Mouse (Mus musculus): ENCODE results near the gene Olfr1532-ps1. TPM values are rescaled to one million over a fixed set of nuclear protein-coding genes. Genes with fewer than 3 reads are reported as not detected.
"Not testable (repeated sequence)": the region's sequence is repeated elsewhere in the genome, so short reads cannot be mapped to it uniquely, and the experiment has no call there.

Olfr1532-ps1 gene
- total RNA-seq (2014; fragmentation: Nextera tagmentation), result not detected in 2 replicates
- not detected in 2 replicates for total RNA-seq (2017)

DNA sequence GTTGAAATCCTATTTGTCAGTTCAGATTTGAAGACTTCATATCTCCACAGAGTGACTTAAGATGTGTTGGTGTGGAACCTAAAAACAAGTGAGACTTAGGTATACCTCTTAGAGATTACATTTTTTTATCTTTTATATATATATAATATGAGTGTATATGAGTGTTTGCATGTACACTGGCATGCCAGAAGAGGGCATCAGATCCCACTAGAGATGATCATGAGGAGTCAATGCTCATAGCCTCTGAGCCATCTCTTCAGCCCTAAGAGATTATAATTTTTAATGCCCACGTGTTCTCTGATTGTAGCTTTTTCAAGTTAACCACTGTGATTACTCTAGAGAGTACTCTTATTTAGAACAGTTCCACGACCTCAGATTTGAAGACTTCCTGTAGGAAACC lies at the start of gene Olfr1532-ps1:
Olfr1532-ps1 (plus strand) TSS at position 326 of the 400 bp plus-strand sequence.
- ATAC-seq (replicated peaks; ENCODE audit: poor library complexity, severe bottlenecking), result no peak

DNA sequence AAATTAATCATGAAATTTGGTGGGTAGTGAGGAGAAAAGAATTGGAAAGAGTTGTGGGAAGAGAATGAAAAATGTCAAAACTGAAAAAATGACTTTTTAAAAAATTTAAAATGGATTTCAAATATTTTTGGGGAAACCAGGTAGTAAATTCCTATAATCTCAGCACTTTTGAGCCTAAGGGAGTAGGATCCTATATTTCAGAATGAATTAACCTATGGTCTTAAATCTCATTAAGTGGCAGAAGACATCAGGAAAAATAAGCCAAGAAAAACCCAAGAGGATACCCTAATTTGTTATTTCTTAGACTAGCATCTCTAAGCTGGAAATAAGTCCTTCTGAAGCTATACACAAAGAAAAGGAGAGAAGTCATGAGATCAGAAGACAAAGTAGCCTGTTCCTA lies 44.9 kb upstream of the Olfr1532-ps1 start, which contains the start of gene Olfr704:
Olfr704 (plus strand) TSS at position 301 of the 400 bp plus-strand sequence.
- ATAC-seq (replicated peaks; ENCODE audit: poor library complexity, severe bottlenecking), result no peak

DNA sequence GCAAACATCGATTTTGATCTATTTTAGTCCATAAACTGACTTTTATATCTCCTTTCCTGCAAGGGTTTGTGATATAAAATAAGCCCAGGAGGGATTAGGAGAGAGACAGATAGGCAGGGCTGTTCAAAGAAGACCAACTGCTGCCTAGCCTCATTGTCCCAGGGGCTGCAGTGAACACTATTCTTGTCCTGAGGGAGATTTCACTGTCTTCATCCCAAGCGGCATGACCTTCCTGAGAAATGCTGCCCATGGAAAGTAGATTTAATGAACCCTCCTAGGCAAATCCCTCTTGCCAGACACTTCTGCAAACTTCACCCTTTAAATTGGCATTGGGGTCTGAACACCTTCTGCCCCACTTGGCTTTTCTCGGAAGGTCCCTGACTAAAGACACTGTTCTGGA lies 31.0 kb upstream of the Olfr1532-ps1 start, which contains the start of gene Olfr705:
Olfr705 (minus strand) TSS at position 101 of the 400 bp plus-strand sequence.
- ATAC-seq (replicated peaks; ENCODE audit: poor library complexity, severe bottlenecking), result no peak

DNA sequence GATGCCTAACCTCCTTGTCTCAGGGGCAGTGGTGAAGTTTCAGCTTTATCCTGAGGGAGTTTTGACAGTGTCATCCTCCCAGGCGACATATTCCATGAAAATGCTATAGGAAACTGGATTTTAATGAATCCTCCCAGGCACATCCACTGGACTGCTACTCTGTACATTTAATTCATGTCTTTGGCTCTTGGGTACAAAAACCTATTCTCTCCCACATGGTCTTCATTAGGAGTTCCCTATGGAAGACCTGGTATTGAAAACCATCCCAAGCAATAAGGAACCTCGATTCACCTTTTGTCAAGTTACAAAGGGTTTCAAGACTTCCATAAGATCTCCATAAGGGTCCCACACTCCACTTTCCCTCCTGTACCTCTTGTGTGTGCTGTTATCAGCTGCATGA lies 19.7 kb upstream of the Olfr1532-ps1 start, which contains the start of gene Olfr706:
Olfr706 (minus strand) TSS at position 101 of the 400 bp plus-strand sequence.
- ATAC-seq (replicated peaks; ENCODE audit: poor library complexity, severe bottlenecking), result no peak

DNA sequence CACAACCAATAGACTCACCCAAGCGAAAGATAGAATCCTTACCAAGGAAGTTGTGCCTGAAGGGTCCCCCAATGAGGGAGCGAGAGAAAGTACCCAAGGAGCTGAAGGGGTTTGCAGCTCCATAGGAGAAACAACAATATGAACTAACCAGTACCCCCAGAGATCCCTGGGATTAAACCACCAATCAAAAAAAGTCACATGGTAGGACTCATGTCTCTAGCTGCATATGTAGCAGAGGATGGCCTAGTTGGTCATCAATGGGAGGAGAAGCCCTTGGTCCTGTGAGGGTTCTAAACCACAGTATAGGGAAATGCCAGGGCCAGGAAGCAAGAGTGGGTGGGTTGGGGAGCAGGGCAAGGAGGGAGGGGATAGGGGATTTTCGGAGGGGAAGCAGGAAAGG lies 6.7 kb upstream of the Olfr1532-ps1 start, which contains the start of gene Olfr707:
Olfr707 (minus strand) TSS at position 101 of the 400 bp plus-strand sequence.
- not testable (repeated sequence) for ATAC-seq (replicated peaks; ENCODE audit: poor library complexity, severe bottlenecking)

DNA sequence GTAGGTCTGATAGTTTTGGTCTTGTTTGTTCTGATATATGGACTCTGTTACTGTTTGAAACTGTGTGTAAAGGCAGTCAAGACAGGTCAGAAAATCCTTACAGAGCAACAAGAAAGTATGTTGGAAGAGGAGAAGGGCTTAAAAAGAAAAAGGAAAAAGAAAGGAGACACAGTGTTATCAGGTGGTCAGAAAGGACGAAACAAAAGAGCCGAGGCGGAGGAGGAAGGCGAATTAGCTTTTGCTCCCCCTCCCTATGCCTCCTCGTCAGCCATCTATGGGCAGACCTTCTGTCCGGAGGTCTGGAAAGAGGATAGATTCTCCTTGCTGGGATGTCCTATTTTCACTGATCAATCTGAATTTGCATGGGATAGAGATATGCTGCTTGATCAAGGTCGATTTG lies 13.2 kb downstream of the Olfr1532-ps1 start:
- not testable (repeated sequence) for ATAC-seq (replicated peaks; ENCODE audit: poor library complexity, severe bottlenecking)

DNA sequence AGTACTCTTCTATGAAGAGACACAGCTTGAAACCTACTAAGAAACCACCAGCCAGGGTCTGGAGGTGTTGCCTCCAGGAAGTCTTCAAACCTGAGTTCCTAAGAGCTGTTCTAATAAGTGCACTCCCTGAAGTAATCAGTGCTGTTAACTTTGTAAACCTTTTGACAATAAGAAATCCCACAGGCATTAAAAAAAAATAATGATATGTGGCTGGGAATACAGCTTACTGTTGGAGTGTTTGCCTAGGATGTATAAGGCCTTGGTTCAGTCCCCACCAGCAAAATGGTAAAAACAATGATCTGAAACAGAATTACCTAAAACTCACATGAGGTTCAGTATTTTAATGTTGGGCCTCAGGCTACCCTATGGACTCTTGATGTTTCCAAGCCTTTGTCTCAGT lies 24.3 kb downstream of the Olfr1532-ps1 start, which contains the start of gene Olfr709-ps1:
Olfr709-ps1 (minus strand) TSS at position 101 of the 400 bp plus-strand sequence.
- no peak for ATAC-seq (replicated peaks; ENCODE audit: poor library complexity, severe bottlenecking)

DNA sequence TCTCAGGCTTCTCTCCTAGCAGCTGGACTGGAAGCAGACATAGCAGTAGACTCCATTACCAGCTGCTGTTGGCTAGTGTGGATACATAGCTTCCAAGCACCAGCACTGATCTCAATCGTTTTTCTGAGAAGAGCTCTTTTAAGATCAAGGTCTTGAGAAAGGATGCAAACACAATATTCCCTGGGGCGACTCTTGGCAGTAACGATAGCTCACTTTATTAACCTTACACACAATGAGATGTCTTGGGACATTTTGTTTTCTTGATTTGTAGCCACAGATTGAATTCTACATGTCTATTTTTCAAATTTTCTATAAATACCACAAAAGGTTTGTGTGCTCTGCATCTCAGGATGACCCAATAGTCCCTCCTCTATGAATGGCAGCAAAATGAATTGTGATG lies 40.4 kb downstream of the Olfr1532-ps1 start, which contains the start of gene Olfr710:
Olfr710 (minus strand) TSS at position 101 of the 400 bp plus-strand sequence.
- no peak for ATAC-seq (replicated peaks; ENCODE audit: poor library complexity, severe bottlenecking)

DNA sequence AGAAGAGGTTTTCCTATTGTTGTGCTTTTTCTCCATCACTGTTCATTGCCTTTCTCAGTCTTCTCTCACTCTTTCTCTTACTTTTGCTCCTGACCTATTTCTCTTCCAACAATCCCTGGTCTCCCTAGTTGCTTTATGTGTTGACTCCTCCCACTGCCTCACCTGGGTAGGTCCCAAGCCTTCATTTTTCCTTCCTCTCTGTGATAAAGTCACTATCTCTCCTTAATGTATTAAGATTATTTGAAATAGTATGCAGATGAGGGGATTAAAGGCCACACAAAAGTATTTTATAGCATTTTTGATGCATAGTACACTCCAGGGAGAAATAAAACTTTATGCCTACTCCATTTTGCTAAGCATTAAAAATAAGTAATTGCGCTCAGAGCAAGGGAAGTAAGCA lies 56.0 kb downstream of the Olfr1532-ps1 start, which contains the start of gene Olfr6:
Olfr6 (minus strand) TSS at position 101 of the 400 bp plus-strand sequence.
- no peak for ATAC-seq (replicated peaks; ENCODE audit: poor library complexity, severe bottlenecking)

Other genes with a start within 250 kb of the Olfr1532-ps1 start
- gene Olfr693, start 227.4 kb upstream of the Olfr1532-ps1 start, total RNA-seq (2014; fragmentation: Nextera tagmentation), result not detected in 2 replicates
- gene Olfr693, start 227.4 kb upstream of the Olfr1532-ps1 start, total RNA-seq (2017), result not detected in 2 replicates
- not detected in 2 replicates for gene Olfr694, start 216.2 kb upstream of the Olfr1532-ps1 start, total RNA-seq (2014; fragmentation: Nextera tagmentation)
- gene Olfr694, start 216.2 kb upstream of the Olfr1532-ps1 start, total RNA-seq (2017), result not detected in 2 replicates
- gene Olfr695, start 191.6 kb upstream of the Olfr1532-ps1 start, total RNA-seq (2014; fragmentation: Nextera tagmentation), result not detected in 2 replicates
- 0.36 TPM in 1 of 2 replicates, not detected in the other for gene Olfr695, start 191.6 kb upstream of the Olfr1532-ps1 start, total RNA-seq (2017)
- not detected in 2 replicates for gene Olfr697, start 165.6 kb upstream of the Olfr1532-ps1 start, total RNA-seq (2014; fragmentation: Nextera tagmentation)
- not detected in 2 replicates for gene Olfr697, start 165.6 kb upstream of the Olfr1532-ps1 start, total RNA-seq (2017)
- gene Olfr698, start 152.6 kb upstream of the Olfr1532-ps1 start, total RNA-seq (2014; fragmentation: Nextera tagmentation), result not detected in 2 replicates
- gene Olfr698, start 152.6 kb upstream of the Olfr1532-ps1 start, total RNA-seq (2017), result not detected in 2 replicates
- not detected in 2 replicates for gene Olfr699, start 114.8 kb upstream of the Olfr1532-ps1 start, total RNA-seq (2014; fragmentation: Nextera tagmentation)
- gene Olfr699, start 114.8 kb upstream of the Olfr1532-ps1 start, total RNA-seq (2017), result not detected in 2 replicates
- not detected in 2 replicates for gene Olfr700, start 99.2 kb upstream of the Olfr1532-ps1 start, total RNA-seq (2014; fragmentation: Nextera tagmentation)
- gene Olfr700, start 99.2 kb upstream of the Olfr1532-ps1 start, total RNA-seq (2017), result not detected in 2 replicates
- not detected in 2 replicates for gene Olfr701, start 93.9 kb upstream of the Olfr1532-ps1 start, total RNA-seq (2014; fragmentation: Nextera tagmentation)
- not detected in 2 replicates for gene Olfr701, start 93.9 kb upstream of the Olfr1532-ps1 start, total RNA-seq (2017)
- not detected in 2 replicates for gene Olfr702, start 74.1 kb upstream of the Olfr1532-ps1 start, total RNA-seq (2014; fragmentation: Nextera tagmentation)
- not detected in 2 replicates for gene Olfr702, start 74.1 kb upstream of the Olfr1532-ps1 start, total RNA-seq (2017)
- not detected in 2 replicates for gene Olfr703, start 64.6 kb upstream of the Olfr1532-ps1 start, total RNA-seq (2014; fragmentation: Nextera tagmentation)
- gene Olfr703, start 64.6 kb upstream of the Olfr1532-ps1 start, total RNA-seq (2017), result not detected in 2 replicates
- not detected in 2 replicates for gene Olfr704, start 44.8 kb upstream of the Olfr1532-ps1 start, total RNA-seq (2014; fragmentation: Nextera tagmentation)
- gene Olfr704, start 44.8 kb upstream of the Olfr1532-ps1 start, total RNA-seq (2017), result not detected in 2 replicates
- not detected in 2 replicates for gene Olfr705, start 31.1 kb upstream of the Olfr1532-ps1 start, total RNA-seq (2014; fragmentation: Nextera tagmentation)
- gene Olfr705, start 31.1 kb upstream of the Olfr1532-ps1 start, total RNA-seq (2017), result not detected in 2 replicates
- gene Olfr706, start 19.8 kb upstream of the Olfr1532-ps1 start, total RNA-seq (2014; fragmentation: Nextera tagmentation), result not detected in 2 replicates
- gene Olfr706, start 19.8 kb upstream of the Olfr1532-ps1 start, total RNA-seq (2017), result not detected in 2 replicates
- gene Olfr707, start 6.8 kb upstream of the Olfr1532-ps1 start, total RNA-seq (2014; fragmentation: Nextera tagmentation), result not detected in 2 replicates
- not detected in 2 replicates for gene Olfr707, start 6.8 kb upstream of the Olfr1532-ps1 start, total RNA-seq (2017)
- not detected in 2 replicates for gene Olfr709-ps1, start 24.2 kb downstream of the Olfr1532-ps1 start, total RNA-seq (2014; fragmentation: Nextera tagmentation)
- gene Olfr709-ps1, start 24.2 kb downstream of the Olfr1532-ps1 start, total RNA-seq (2017), result not detected in 2 replicates
- not detected in 2 replicates for gene Olfr710, start 40.3 kb downstream of the Olfr1532-ps1 start, total RNA-seq (2014; fragmentation: Nextera tagmentation)
- gene Olfr710, start 40.3 kb downstream of the Olfr1532-ps1 start, total RNA-seq (2017), result not detected in 2 replicates
- gene Olfr6, start 55.9 kb downstream of the Olfr1532-ps1 start, total RNA-seq (2014; fragmentation: Nextera tagmentation), result not detected in 2 replicates
- gene Olfr6, start 55.9 kb downstream of the Olfr1532-ps1 start, total RNA-seq (2017), result not detected in 2 replicates
- not detected in 2 replicates for gene Olfr711, start 67.5 kb downstream of the Olfr1532-ps1 start, total RNA-seq (2014; fragmentation: Nextera tagmentation)
- not detected in 2 replicates for gene Olfr711, start 67.5 kb downstream of the Olfr1532-ps1 start, total RNA-seq (2017)
- gene Olfr2, start 98.1 kb downstream of the Olfr1532-ps1 start, total RNA-seq (2014; fragmentation: Nextera tagmentation), result not detected in 2 replicates
- not detected in 2 replicates for gene Olfr2, start 98.1 kb downstream of the Olfr1532-ps1 start, total RNA-seq (2017)
- not detected in 2 replicates for gene Olfr713, start 123.2 kb downstream of the Olfr1532-ps1 start, total RNA-seq (2014; fragmentation: Nextera tagmentation)
- gene Olfr713, start 123.2 kb downstream of the Olfr1532-ps1 start, total RNA-seq (2017), result not detected in 2 replicates
- gene Olfr714, start 163.0 kb downstream of the Olfr1532-ps1 start, total RNA-seq (2014; fragmentation: Nextera tagmentation), result not detected in 2 replicates
- not detected in 2 replicates for gene Olfr714, start 163.0 kb downstream of the Olfr1532-ps1 start, total RNA-seq (2017)
- not detected in 2 replicates for gene Olfr17, start 185.2 kb downstream of the Olfr1532-ps1 start, total RNA-seq (2014; fragmentation: Nextera tagmentation)
- gene Olfr17, start 185.2 kb downstream of the Olfr1532-ps1 start, total RNA-seq (2017), result not detected in 2 replicates
- gene Olfr715b, start 202.4 kb downstream of the Olfr1532-ps1 start, total RNA-seq (2014; fragmentation: Nextera tagmentation), result not detected in 2 replicates
- gene Olfr715b, start 202.4 kb downstream of the Olfr1532-ps1 start, total RNA-seq (2017), result not detected in 2 replicates
- gene Olfr715, start 223.1 kb downstream of the Olfr1532-ps1 start, total RNA-seq (2014; fragmentation: Nextera tagmentation), result not detected in 2 replicates
- gene Olfr715, start 223.1 kb downstream of the Olfr1532-ps1 start, total RNA-seq (2017), result not detected in 2 replicates
- gene Olfr716, start 230.3 kb downstream of the Olfr1532-ps1 start, total RNA-seq (2014; fragmentation: Nextera tagmentation), result not detected in 2 replicates
- gene Olfr716, start 230.3 kb downstream of the Olfr1532-ps1 start, total RNA-seq (2017), result not detected in 2 replicates